Mouse (Mus musculus): ENCODE results near the gene Ncmap. TPM values are rescaled to one million over a fixed set of nuclear protein-coding genes. Genes with fewer than 3 reads are reported as not detected.
A peak's percentile ranks its signal among the peaks of the same experiment; 100 is the strongest.

Gene Ncmap
- total and polyA plus RNA-seq, 2 experiments from 2014 or later: 2.1 to 6.9 TPM

- Histone ChIP-seq H3K27me3 (ENCODE audit: insufficient read depth, low read length) (no peaks in the 10 kb centered on the region), H3K9ac (replicated peaks; ENCODE audit: low read length) (no peak overlapping the region), H3K27ac (no peak overlapping the region), H3K9me3 (ENCODE audit: low read length) (no peaks in the 10 kb centered on the region), H3K36me3 (ENCODE audit: insufficient read depth, low read length) (peaks cover 77% of the 10 kb centered on the region), H3K4me2 (ENCODE audit: low read depth, low read length) (no peak overlapping the region), H3K4me1 (ENCODE audit: insufficient read depth, low read length) (no peaks in the 10 kb centered on the region), H3K4me3 (ENCODE audit: low read length) (no peak overlapping the region)
- TF ChIP-seq CTCF (IDR thresholded peaks at IDR 0.05; ENCODE audit: low read depth): no peak
- no peak for ATAC-seq
- 90% methylated on average over 3 of the region's 3 CpGs for WGBS
- DNase-seq (ENCODE audit: low spot score): no peak
Measured at GRCm38 (mm10) chr4:135336023-135336357, 62.0 kb downstream of the Ncmap start.

GRCm38 (mm10) chr4:135335327-135336022, 62.6 kb downstream of the Ncmap start:
- Histone ChIP-seq H3K4me2 (ENCODE audit: low read depth, low read length) (no peak overlapping the region), H3K36me3 (ENCODE audit: insufficient read depth, low read length) (peaks cover 75% of the 10 kb centered on the region), H3K4me3 (ENCODE audit: low read length) (no peak overlapping the region), H3K9me3 (ENCODE audit: low read length) (no peaks in the 10 kb centered on the region), H3K27me3 (ENCODE audit: insufficient read depth, low read length) (no peaks in the 10 kb centered on the region), H3K4me1 (ENCODE audit: insufficient read depth, low read length) (no peaks in the 10 kb centered on the region), H3K27ac (no peak overlapping the region), H3K9ac (replicated peaks; ENCODE audit: low read length) (no peak overlapping the region)
- no peak for DNase-seq (ENCODE audit: low spot score)
- ATAC-seq: no peak
- WGBS: 84% methylated on average over 9 of the region's 9 CpGs
- TF ChIP-seq CTCF (IDR thresholded peaks at IDR 0.05; ENCODE audit: low read depth): no peak

DNA sequence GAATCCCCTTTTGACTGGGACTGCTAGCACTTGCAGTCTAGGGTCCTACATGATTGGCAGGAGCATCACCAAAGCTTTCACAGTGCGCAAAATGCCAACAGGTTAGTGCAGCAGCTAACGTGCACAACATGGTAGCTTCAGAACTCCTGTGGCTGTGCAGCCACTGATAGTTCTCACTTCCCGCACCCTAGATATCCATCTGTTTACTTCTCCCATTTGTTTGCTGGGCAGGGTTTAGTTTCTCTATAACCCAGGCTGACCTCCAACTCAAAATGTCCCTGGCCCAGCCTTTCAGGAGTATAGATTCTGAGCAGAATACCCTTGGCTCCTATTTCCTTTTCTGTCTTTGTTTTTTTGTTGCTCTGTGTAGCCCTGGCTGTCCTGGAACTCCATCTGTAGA, 71.6 kb downstream of the Ncmap start:
- DNase-seq (ENCODE audit: low spot score) (no peak), ATAC-seq (no peak)
- Histone ChIP-seq H3K4me2 (ENCODE audit: low read depth, low read length) (no peak overlapping the region), H3K4me3 (ENCODE audit: low read length) (no peak overlapping the region), H3K36me3 (ENCODE audit: insufficient read depth, low read length) (peaks cover 79% of the 10 kb centered on the region), H3K27ac (no peak overlapping the region), H3K9me3 (ENCODE audit: low read length) (no peaks in the 10 kb centered on the region), H3K27me3 (ENCODE audit: insufficient read depth, low read length) (no peaks in the 10 kb centered on the region), H3K4me1 (ENCODE audit: insufficient read depth, low read length) (no peaks in the 10 kb centered on the region), H3K9ac (replicated peaks; ENCODE audit: low read length) (no peak overlapping the region)
- whole genome bisulfite sequencing: 91% methylated on average over 3 of the region's 3 CpGs
- TF ChIP-seq CTCF (IDR thresholded peaks at IDR 0.05; ENCODE audit: low read depth): no peak

DNA sequence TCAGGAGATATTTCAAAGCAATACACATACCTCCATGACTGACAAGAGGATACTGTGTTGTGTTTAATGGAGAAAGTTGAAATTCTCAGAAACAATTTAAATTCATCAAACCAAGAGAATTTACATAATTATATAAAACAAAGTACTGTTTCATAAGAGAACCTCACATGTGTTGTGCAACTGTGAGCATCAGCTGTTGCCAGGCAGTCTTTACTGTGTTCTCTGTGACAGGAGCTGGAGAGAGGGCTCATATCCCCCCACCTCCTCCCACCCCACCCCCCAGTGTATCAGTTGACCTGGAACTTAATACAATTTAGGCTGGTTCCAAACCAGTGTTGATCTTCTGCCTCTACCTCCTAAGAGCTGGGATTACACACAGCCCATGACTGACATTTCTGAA, 72.0 kb downstream of the Ncmap start:
- ATAC-seq (no peak), DNase-seq (ENCODE audit: low spot score) (no peak)
- Histone ChIP-seq H3K4me1 (ENCODE audit: insufficient read depth, low read length) (no peaks in the 10 kb centered on the region), H3K4me3 (ENCODE audit: low read length) (no peak overlapping the region), H3K9ac (replicated peaks; ENCODE audit: low read length) (no peak overlapping the region), H3K27ac (no peak overlapping the region), H3K4me2 (ENCODE audit: low read depth, low read length) (no peak overlapping the region), H3K36me3 (ENCODE audit: insufficient read depth, low read length) (peaks cover 79% of the 10 kb centered on the region), H3K27me3 (ENCODE audit: insufficient read depth, low read length) (no peaks in the 10 kb centered on the region), H3K9me3 (ENCODE audit: low read length) (no peaks in the 10 kb centered on the region)
- TF ChIP-seq CTCF (IDR thresholded peaks at IDR 0.05; ENCODE audit: low read depth): no peak

DNA sequence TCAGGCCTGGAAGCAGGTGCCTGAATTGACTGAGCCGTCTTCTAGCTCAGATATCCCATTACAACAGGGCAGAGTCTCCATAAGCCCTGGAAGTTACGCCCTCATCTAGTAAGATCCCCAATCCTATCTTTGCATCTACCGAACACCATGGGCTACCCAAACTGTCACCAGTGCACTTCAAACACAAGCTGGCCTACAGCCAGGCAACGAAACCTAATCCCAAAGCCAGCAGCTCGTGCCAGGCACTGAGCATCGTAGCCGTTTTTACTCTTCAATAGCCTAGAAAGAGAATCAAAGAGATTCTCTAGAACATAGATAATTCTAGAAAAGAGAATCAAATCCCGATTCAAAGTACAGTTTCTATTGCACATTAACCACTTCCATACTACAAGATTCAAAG, 75.0 kb downstream of the Ncmap start:
- WGBS: 73% methylated on average over 8 of the region's 8 CpGs
- ATAC-seq (no peak), DNase-seq (ENCODE audit: low spot score) (no peak)
- Histone ChIP-seq H3K4me1 (ENCODE audit: insufficient read depth, low read length) (no peaks in the 10 kb centered on the region), H3K4me3 (ENCODE audit: low read length) (no peak overlapping the region), H3K36me3 (ENCODE audit: insufficient read depth, low read length) (peaks cover 69% of the 10 kb centered on the region), H3K4me2 (ENCODE audit: low read depth, low read length) (no peak overlapping the region), H3K27me3 (ENCODE audit: insufficient read depth, low read length) (no peaks in the 10 kb centered on the region), H3K9me3 (ENCODE audit: low read length) (no peaks in the 10 kb centered on the region), H3K27ac (no peak overlapping the region), H3K9ac (replicated peaks; ENCODE audit: low read length) (no peak overlapping the region)
- no peak for TF ChIP-seq CTCF (IDR thresholded peaks at IDR 0.05; ENCODE audit: low read depth)

MicroRNAs encoded within 50 kb of the gene (microRNA counts, 519-probe panel; counts per million panel counts)
- microRNA mmu-miR-700: 1,711 counts per million, percentile 21 among the panel's probes with 10 or more counts

Small RNA genes lying within 50 kb of the gene (microRNA-seq; reads per million reads assigned to microRNA genes)
- 434 to 582 reads per million in 2 experiments for gene Mir700

Other genes with a start within 250 kb of the Ncmap start
- 64.7 and 70.1 TPM in 2 replicates for gene Clic4, start 125.4 kb downstream of the Ncmap start, total RNA-seq (2014; rRNA removed)
- 57.1 and 59.7 TPM in 2 replicates for gene Clic4, start 125.4 kb downstream of the Ncmap start, polyA plus RNA-seq (2015; fragmentation: Nextera tagmentation; extraction: Ambion mirVana)
- 20.8 and 21.2 TPM in 2 replicates for gene Srrm1, start 44.9 kb downstream of the Ncmap start, total RNA-seq (2014; rRNA removed)
- 173 and 174 TPM in 2 replicates for gene Srrm1, start 44.9 kb downstream of the Ncmap start, polyA plus RNA-seq (2015; fragmentation: Nextera tagmentation; extraction: Ambion mirVana)
- 81.3 and 82.1 TPM in 2 replicates for gene Rcan3, start 35.6 kb upstream of the Ncmap start, total RNA-seq (2014; rRNA removed)
- 56.3 and 58.4 TPM in 2 replicates for gene Rcan3, start 35.6 kb upstream of the Ncmap start, polyA plus RNA-seq (2015; fragmentation: Nextera tagmentation; extraction: Ambion mirVana)
- 0.42 and 0.79 TPM in 2 replicates for gene Stpg1, start 96.6 kb upstream of the Ncmap start, total RNA-seq (2014; rRNA removed)
- 0.29 and 0.71 TPM in 2 replicates for gene Stpg1, start 96.6 kb upstream of the Ncmap start, polyA plus RNA-seq (2015; fragmentation: Nextera tagmentation; extraction: Ambion mirVana)
- 97.3 and 122 TPM in 2 replicates for gene Nipal3, start 96.8 kb upstream of the Ncmap start, total RNA-seq (2014; rRNA removed)
- gene Nipal3, start 96.8 kb upstream of the Ncmap start, polyA plus RNA-seq (2015; fragmentation: Nextera tagmentation; extraction: Ambion mirVana): 8.5 and 9.4 TPM in 2 replicates
- gene Grhl3, start 175.4 kb upstream of the Ncmap start, total RNA-seq (2014; rRNA removed): 1.7 and 2.5 TPM in 2 replicates
- gene Grhl3, start 175.4 kb upstream of the Ncmap start, polyA plus RNA-seq (2015; fragmentation: Nextera tagmentation; extraction: Ambion mirVana): 1.7 and 1.8 TPM in 2 replicates